Mouse (Mus musculus): Measurements from ENCODE around the gene Sap18.

- no peak for TF ChIP-seq CTCF (IDR thresholded peaks at IDR 0.05; ENCODE audit: extremely low read depth, insufficient read depth, insufficient read length, insufficient replicate concordance)
- no peak for TF ChIP-seq POLR2A (IDR thresholded peaks at IDR 0.05; ENCODE audit: low read depth, low read length)
These were observed 5.8 kb downstream of the Sap18 start for GRCm38 (mm10) chr14:57803731-57804130.

Data from spleen, adult 2 months (tissue).